Mouse (Mus musculus) MEL (cell line): ENCODE data around the gene Dnajb5. TPM values are rescaled to one million over a fixed set of nuclear protein-coding genes. Genes with fewer than 3 reads are reported as not detected.

Experiments used
- DNase-seq: peaks from one replicate; pipeline ENCODE4 v3.0.0; 2011; ENCODE audit warnings: low read depth, low spot score
- H3K27ac ChIP-seq: 2 replicates; pipeline ENCODE4 v1.5.1; 2012; ENCODE audit warnings: low read depth, mild to moderate bottlenecking, control low read depth, low read length, moderate library complexity; ENCODE audit not compliant: control insufficient read depth
- H3K27me3 ChIP-seq, 2 experiments: fragments of 150-350 bp in 1 of 2; sonication (generic) in 1 of 2; 2 replicates each; pipeline ENCODE4 v1.6.1; 2012; ENCODE audit warnings: low read length in 2 of 2, mild to moderate bottlenecking in 2 of 2, improper control_type of control experiment in 1 of 2, moderate library complexity in 1 of 2; ENCODE audit not compliant: insufficient read depth in 2 of 2, control insufficient read depth in 1 of 2
- H3K36me3 ChIP-seq, 2 experiments: 2 replicates each; pipeline ENCODE4 v1.6.1; 2012 to 2014; ENCODE audit warnings: low read length in 2 of 2, improper control_type of control experiment in 1 of 2, inconsistent platforms in 1 of 2, mild to moderate bottlenecking in 1 of 2; ENCODE audit not compliant: insufficient read depth in 2 of 2, control insufficient read depth in 1 of 2
- H3K4me1 ChIP-seq, 2 experiments: fragments of 150-350 bp in 1 of 2; sonication (generic) in 1 of 2; 2 replicates each; pipeline ENCODE4 v1.6.1; 2012; ENCODE audit warnings: low read length in 2 of 2, improper control_type of control experiment in 1 of 2, mild to moderate bottlenecking in 1 of 2; ENCODE audit not compliant: insufficient read depth in 2 of 2, control insufficient read depth in 1 of 2
- H3K4me3 ChIP-seq, 2 experiments: fragments of 150-350 bp in 1 of 2; sonication (generic) in 1 of 2; 2 replicates each; pipeline ENCODE4 v1.5.1; 2012; ENCODE audit warnings: low read depth in 2 of 2, low read length in 2 of 2, mild to moderate bottlenecking in 2 of 2, moderate library complexity in 2 of 2, control low read depth in 1 of 2, improper control_type of control experiment in 1 of 2; ENCODE audit not compliant: control insufficient read depth in 1 of 2, insufficient read depth in 1 of 2
- H3K79me2 ChIP-seq: 2 replicates; pipeline ENCODE4 v1.6.1; 2012; ENCODE audit warnings: mild to moderate bottlenecking, low read length, moderate library complexity; ENCODE audit not compliant: control insufficient read depth, poor library complexity, insufficient read depth
- H3K9ac ChIP-seq: 2 replicates; pipeline ENCODE4 v1.6.1; 2012; ENCODE audit warnings: low read depth, mild to moderate bottlenecking, control low read depth, low read length, moderate library complexity; ENCODE audit not compliant: control insufficient read depth, poor library complexity, severe bottlenecking
- H3K9me3 ChIP-seq: fragments of 150-350 bp; sonication (generic); replicated peaks from 2 replicates; pipeline ENCODE4 v1.6.1; 2012; ENCODE audit warnings: mild to moderate bottlenecking, low read length, improper control_type of control experiment, moderate library complexity; ENCODE audit not compliant: insufficient read depth
- BHLHE40 ChIP-seq: IDR thresholded peaks from 2 replicates; pipeline ENCODE4 v1.6.1; 2012; ENCODE audit warnings: low read depth, mild to moderate bottlenecking, inconsistent platforms, low read length, improper control_type of control experiment, borderline replicate concordance
- CHD2 ChIP-seq: IDR thresholded peaks from 2 replicates; pipeline ENCODE4 v1.6.1; 2011; ENCODE audit warnings: low read length, improper control_type of control experiment
- CTCF ChIP-seq, 3 experiments: IDR thresholded peaks in 2 of 3; conservative IDR thresholded peaks in 1 of 3; 2 replicates each; pipeline ENCODE4 v1.5.1; 2011 to 2012; ENCODE audit warnings: low read length in 3 of 3, low read depth in 2 of 3, mild to moderate bottlenecking in 2 of 3, improper control_type of control experiment in 1 of 3, inconsistent platforms in 1 of 3, mixed read lengths in 1 of 3, moderate library complexity in 1 of 3; ENCODE audit not compliant: control insufficient read depth in 1 of 3, insufficient read depth in 1 of 3, poor library complexity in 1 of 3, severe bottlenecking in 1 of 3
- E2F4 ChIP-seq: IDR thresholded peaks from 2 replicates; pipeline ENCODE4 v1.6.1; 2011; ENCODE audit warnings: low read depth, low read length, improper control_type of control experiment, borderline replicate concordance
- EP300 ChIP-seq, 2 experiments: IDR thresholded peaks; 2 replicates each; pipeline ENCODE4 v1.6.1; 2011; ENCODE audit warnings: improper control_type of control experiment in 2 of 2, low read length in 2 of 2, low read depth in 1 of 2, mild to moderate bottlenecking in 1 of 2
- ETS1 ChIP-seq: IDR thresholded peaks from 2 replicates; pipeline ENCODE4 v1.6.1; 2012; ENCODE audit warnings: low read depth, mild to moderate bottlenecking, inconsistent platforms, low read length, improper control_type of control experiment, moderate library complexity
- GABPA ChIP-seq: IDR thresholded peaks from 2 replicates; pipeline ENCODE4 v1.6.1; 2012; ENCODE audit warnings: low read depth, mild to moderate bottlenecking, inconsistent platforms, low read length, improper control_type of control experiment, moderate library complexity
- JUND ChIP-seq: IDR thresholded peaks from 2 replicates; pipeline ENCODE4 v1.6.1; 2011; ENCODE audit warnings: low read depth, mild to moderate bottlenecking, improper control_type of control experiment, low read length
- MAFK ChIP-seq: IDR thresholded peaks from 2 replicates; pipeline ENCODE4 v1.6.1; 2011; ENCODE audit warnings: low read depth, mild to moderate bottlenecking, low read length, improper control_type of control experiment, borderline replicate concordance
- MAX ChIP-seq: IDR thresholded peaks from 2 replicates; pipeline ENCODE4 v1.6.1; 2011; ENCODE audit warnings: low read length, improper control_type of control experiment
- MAZ ChIP-seq: IDR thresholded peaks from 2 replicates; pipeline ENCODE4 v1.6.1; 2012; ENCODE audit warnings: low read depth, mild to moderate bottlenecking, inconsistent platforms, low read length, improper control_type of control experiment
- MEF2A ChIP-seq: IDR thresholded peaks from 2 replicates; pipeline ENCODE4 v1.6.1; 2014; ENCODE audit warnings: low read depth, mild to moderate bottlenecking, inconsistent platforms, low read length, improper control_type of control experiment; ENCODE audit not compliant: poor library complexity, insufficient replicate concordance, severe bottlenecking; ENCODE audit errors: extremely low read depth
- MXI1 ChIP-seq: IDR thresholded peaks from 2 replicates; pipeline ENCODE4 v1.6.1; 2011; ENCODE audit warnings: mild to moderate bottlenecking, low read depth, low read length, improper control_type of control experiment
- MYB ChIP-seq: IDR thresholded peaks from 2 replicates; pipeline ENCODE4 v1.6.1; 2011; ENCODE audit warnings: mild to moderate bottlenecking, low read depth, low read length, improper control_type of control experiment
- MYC ChIP-seq: IDR thresholded peaks from 2 replicates; pipeline ENCODE4 v1.6.1; 2011; ENCODE audit warnings: low read depth, mild to moderate bottlenecking, low read length, improper control_type of control experiment, moderate library complexity
- NELFE ChIP-seq: IDR thresholded peaks from 2 replicates; pipeline ENCODE4 v1.6.1; 2011; ENCODE audit warnings: low read depth, low read length, improper control_type of control experiment
- POLR2A ChIP-seq, 2 experiments: IDR thresholded peaks; 2 replicates each; pipeline ENCODE4 v1.6.1; 2011 to 2012; ENCODE audit warnings: low read length in 2 of 2, mild to moderate bottlenecking in 2 of 2, control low read depth in 1 of 2, improper control_type of control experiment in 1 of 2, low read depth in 1 of 2, moderate library complexity in 1 of 2; ENCODE audit not compliant: control insufficient read depth in 1 of 2, insufficient read depth in 1 of 2, poor library complexity in 1 of 2
- POLR2AphosphoS2 ChIP-seq: IDR thresholded peaks from 2 replicates; pipeline ENCODE4 v1.6.1; 2011; ENCODE audit warnings: low read length, improper control_type of control experiment
- POLR2AphosphoS5 ChIP-seq: IDR thresholded peaks from 2 replicates; pipeline ENCODE4 v1.6.1; 2012; ENCODE audit warnings: low read depth, borderline replicate concordance, mild to moderate bottlenecking, inconsistent platforms, low read length, moderate library complexity, mixed read lengths
- RAD21 ChIP-seq: IDR thresholded peaks from 2 replicates; pipeline ENCODE4 v1.6.1; 2011; ENCODE audit warnings: mild to moderate bottlenecking, low read depth, low read length, improper control_type of control experiment
- RCOR1 ChIP-seq: IDR thresholded peaks from 2 replicates; pipeline ENCODE4 v1.6.1; 2012; ENCODE audit warnings: low read depth, mild to moderate bottlenecking, inconsistent platforms, low read length, improper control_type of control experiment
- SIN3A ChIP-seq: IDR thresholded peaks from 2 replicates; pipeline ENCODE4 v1.6.1; 2012; ENCODE audit warnings: low read length, improper control_type of control experiment, inconsistent platforms
- SMC3 ChIP-seq: IDR thresholded peaks from 2 replicates; pipeline ENCODE4 v1.6.1; 2011; ENCODE audit warnings: low read depth, low read length, improper control_type of control experiment
- TAL1 ChIP-seq: IDR thresholded peaks from 2 replicates; pipeline ENCODE4 v1.6.1; 2012; ENCODE audit warnings: mild to moderate bottlenecking, inconsistent platforms, low read length, moderate library complexity, mixed read lengths
- TBP ChIP-seq: IDR thresholded peaks from 2 replicates; pipeline ENCODE4 v1.8.0; 2011; ENCODE audit warnings: low read depth, low read length, improper control_type of control experiment
- TCF12 ChIP-seq: IDR thresholded peaks from 2 replicates; pipeline ENCODE4 v1.6.1; 2014; ENCODE audit warnings: low read depth, mild to moderate bottlenecking, inconsistent platforms, low read length, improper control_type of control experiment, moderate library complexity
- UBTF ChIP-seq: IDR thresholded peaks from 2 replicates; pipeline ENCODE4 v1.6.1; 2012; ENCODE audit warnings: low read depth, mild to moderate bottlenecking, inconsistent platforms, low read length, improper control_type of control experiment, moderate library complexity, borderline replicate concordance; ENCODE audit not compliant: insufficient read depth
- USF1 ChIP-seq: IDR thresholded peaks from 2 replicates; pipeline ENCODE4 v1.6.1; 2014; ENCODE audit warnings: low read depth, mild to moderate bottlenecking, inconsistent platforms, low read length, improper control_type of control experiment, moderate library complexity
- USF2 ChIP-seq, 2 experiments: IDR thresholded peaks; 2 replicates each; pipeline ENCODE4 v1.6.1; 2011 to 2012; ENCODE audit warnings: improper control_type of control experiment in 2 of 2, low read length in 2 of 2, borderline replicate concordance in 1 of 2, inconsistent platforms in 1 of 2, low read depth in 1 of 2, mild to moderate bottlenecking in 1 of 2; ENCODE audit not compliant: insufficient read depth in 1 of 2
- ZKSCAN1 ChIP-seq: IDR thresholded peaks from 2 replicates; pipeline ENCODE4 v1.6.1; 2012; ENCODE audit warnings: low read depth, mild to moderate bottlenecking, inconsistent platforms, low read length, improper control_type of control experiment, moderate library complexity
- ZMIZ1 ChIP-seq: IDR thresholded peaks from 2 replicates; pipeline ENCODE4 v1.6.1; 2012; ENCODE audit warnings: low read depth, mild to moderate bottlenecking, inconsistent platforms, low read length, improper control_type of control experiment, moderate library complexity
- ZNF384 ChIP-seq: IDR thresholded peaks from 2 replicates; pipeline ENCODE4 v1.6.1; 2012; ENCODE audit warnings: low read depth, mild to moderate bottlenecking, inconsistent platforms, low read length, improper control_type of control experiment
- polyA plus RNA-seq, 2 experiments: library from polyadenylated mRNA; stranded (reverse) in 1 of 2; unstranded in 1 of 2; fragments of >175 nt in 1 of 2; fragments of >200 nt in 1 of 2; gene quantifications; 2 replicates each; pipeline versions ENCODE4 v1.2.1 to v1.2.4; 2012; ENCODE audit warnings: low replicate concordance in 2 of 2, low read depth in 1 of 2; ENCODE audit not compliant: insufficient read length in 2 of 2, insufficient read depth in 1 of 2, missing spikeins in 1 of 2
- total RNA-seq: library from RNA; depleted of rRNA; stranded (reverse); fragments of 300-350 nt; gene quantifications from 2 replicates; pipeline ENCODE4 v1.2.3, GENCODE M21; 2012

Gene Dnajb5
- total and polyA plus RNA-seq, 3 experiments, result 0.73 to 1.8 TPM; not detected in 1

- no peak for TF ChIP-seq SIN3A
- no peak for TF ChIP-seq ZKSCAN1
- TF ChIP-seq E2F4, result no peak
- no peak for TF ChIP-seq POLR2AphosphoS2
- TF ChIP-seq NELFE, result no peak
- TF ChIP-seq, all 39 proteins: peak for 0
- DNase-seq, result no peak
- Histone ChIP-seq H3K79me2 (no peaks in the 10 kb centered on the region), H3K27me3 (peaks cover 2 to 4% of the 10 kb centered on the region in 2 experiments; a peak in 3 of 4 replicates), H3K4me1 (no peaks in the 10 kb centered on the region), H3K9me3 (no peaks in the 10 kb centered on the region), H3K36me3 (no peaks in the 10 kb centered on the region), H3K4me3 (no peak overlapping the region), H3K27ac (no peak overlapping the region), H3K9ac (no peak overlapping the region)
These were observed 48.7 kb upstream of the Dnajb5 start for GRCm38 (mm10) chr4:42900878-42901277.

DNA sequence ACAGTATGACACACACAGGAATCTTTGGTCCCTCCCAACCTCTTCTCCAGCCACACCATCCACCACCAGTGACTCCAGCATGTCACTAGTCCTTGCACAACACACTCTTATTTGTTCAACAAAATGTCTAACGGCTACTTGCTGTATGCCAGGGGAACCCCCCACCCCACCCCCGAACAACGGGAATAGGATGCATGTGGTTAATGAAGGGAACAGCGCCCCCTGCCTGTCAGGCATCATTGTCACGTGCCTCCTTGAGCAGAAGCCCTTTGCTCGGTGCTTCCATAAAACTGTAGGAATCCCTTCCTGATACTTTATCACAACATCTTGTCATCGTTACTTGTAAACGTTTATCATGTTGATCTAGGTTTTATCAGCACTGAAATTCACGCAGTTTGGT, 47.4 kb upstream of the Dnajb5 start:
- Histone ChIP-seq H3K36me3 (no peaks in the 10 kb centered on the region), H3K9me3 (no peaks in the 10 kb centered on the region), H3K9ac (no peak overlapping the region), H3K79me2 (no peaks in the 10 kb centered on the region), H3K27me3 (peaks cover 2 to 4% of the 10 kb centered on the region in 2 experiments; a peak in 3 of 4 replicates), H3K4me1 (no peaks in the 10 kb centered on the region), H3K4me3 (no peak overlapping the region), H3K27ac (no peak overlapping the region)
- peak; percentile 67 for DNase-seq
- TF ChIP-seq E2F4 (no peak), CHD2 (no peak), GABPA (no peak), TCF12 (no peak), USF2 (IDR thresholded peaks at IDR 0.05; ENCODE audit: borderline replicate concordance in 1 of 2, insufficient read depth in 1 of 2, low read depth in 1 of 2, low read length in 2 of 2) (peak in 1 of 2 experiments; percentile 74; a peak in 2 of 4 replicates), USF1 (peak; percentile 94), RCOR1 (no peak), MYC (peak; percentile 86), RAD21 (peak; percentile 50), MAFK (no peak), MEF2A (no peak), ZMIZ1 (no peak), SMC3 (peak; percentile 78), ZNF384 (no peak), TAL1 (no peak), TBP (no peak), POLR2AphosphoS5 (no peak), MXI1 (no peak), EP300 (IDR thresholded peaks at IDR 0.05; ENCODE audit: low read depth in 1 of 2, low read length in 2 of 2) (no peak), BHLHE40 (peak; percentile 96), JUND (no peak), MAX (peak; percentile 90), SIN3A (no peak), CTCF (IDR thresholded peaks at IDR 0.05 in 2 of 3, conservative IDR thresholded peaks at IDR 0.05 in 1 of 3; ENCODE audit: control insufficient read depth in 1 of 3, insufficient read depth in 1 of 3, low read depth in 2 of 3, low read length in 3 of 3, poor library complexity in 1 of 3, severe bottlenecking in 1 of 3) (peak; percentile 81 to 87 (median 83)), ETS1 (no peak), MYB (no peak), NELFE (no peak), ZKSCAN1 (no peak), POLR2A (IDR thresholded peaks at IDR 0.05; ENCODE audit: control insufficient read depth in 1 of 2, insufficient read depth in 1 of 2, low read depth in 1 of 2, low read length in 2 of 2, poor library complexity in 1 of 2) (no peak), UBTF (no peak), MAZ (no peak)
